Mouse (Mus musculus): ENCODE results near the gene Atp6v1d. TPM values are rescaled to one million over a fixed set of nuclear protein-coding genes. Genes with fewer than 3 reads are reported as not detected.

The Atp6v1d gene
- total and polyA plus RNA-seq, 3 experiments: 28.4 to 74.0 (median 65.6) TPM

DNA sequence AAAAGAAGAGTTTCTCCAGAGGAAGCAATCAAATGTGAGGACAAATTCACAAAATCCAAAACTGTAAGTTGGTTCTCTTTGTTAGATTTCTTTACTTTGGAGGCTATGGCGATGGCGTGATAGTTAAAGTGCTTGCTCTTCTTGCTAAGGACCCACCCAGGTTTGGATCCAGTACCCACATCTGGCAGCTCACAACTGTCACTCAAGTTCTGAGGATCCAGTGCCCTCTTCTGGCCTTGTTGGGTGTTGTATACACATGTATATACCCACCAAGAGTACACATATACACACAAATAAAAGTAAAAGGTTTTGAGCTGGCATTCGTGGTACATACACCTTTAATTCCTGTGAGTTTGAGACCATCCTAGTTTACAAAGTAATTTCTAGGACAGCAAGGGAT, 13.1 kb upstream of the Atp6v1d start:
- peaks cover 38% of the 10 kb centered on the region for H3K79me2 ChIP-seq (replicated peaks; ENCODE audit: control insufficient read depth, extremely low read depth, insufficient read depth, poor library complexity, severe bottlenecking)
- no peak overlapping the region for H3K27ac ChIP-seq (ENCODE audit: insufficient read depth, low read depth)
- TF ChIP-seq CHD1 (IDR thresholded peaks at IDR 0.05; ENCODE audit: low read depth, low read length) (no peak), KAT2A (IDR thresholded peaks at IDR 0.05; ENCODE audit: insufficient replicate concordance, low read length) (no peak), TBP (conservative IDR thresholded peaks at IDR 0.05; ENCODE audit: low read depth, low read length) (no peak), IRF4 (IDR thresholded peaks at IDR 0.05; ENCODE audit: low read depth, low read length) (no peak), UBTF (IDR thresholded peaks at IDR 0.05; ENCODE audit: low read depth, low read length) (no peak), NRF1 (IDR thresholded peaks at IDR 0.05; ENCODE audit: low read depth, low read length) (no peak), ETS1 (conservative IDR thresholded peaks at IDR 0.05; ENCODE audit: low read depth, low read length) (no peak), ELF1 (IDR thresholded peaks at IDR 0.05; ENCODE audit: low read depth, low read length) (no peak), ZKSCAN1 (IDR thresholded peaks at IDR 0.05; ENCODE audit: borderline replicate concordance, low read depth, low read length) (no peak), HCFC1 (IDR thresholded peaks at IDR 0.05; ENCODE audit: low read depth, low read length) (no peak), JUN (IDR thresholded peaks at IDR 0.05; ENCODE audit: insufficient read depth, low read depth, low read length) (no peak), MEF2A (IDR thresholded peaks at IDR 0.05; ENCODE audit: borderline replicate concordance, low read depth, low read length) (no peak), EP300 (IDR thresholded peaks at IDR 0.05; ENCODE audit: low read length) (no peak), SIN3A (IDR thresholded peaks at IDR 0.05; ENCODE audit: low read length) (no peak), CHD2 (IDR thresholded peaks at IDR 0.05; ENCODE audit: low read length) (no peak), POLR2AphosphoS2 (IDR thresholded peaks at IDR 0.05; ENCODE audit: low read depth, low read length) (no peak), NELFE (IDR thresholded peaks at IDR 0.05; ENCODE audit: low read depth, low read length) (no peak), MYC (IDR thresholded peaks at IDR 0.05; ENCODE audit: low read depth, low read length) (no peak)
- H3K4me2 ChIP-seq (ENCODE audit: insufficient read depth, low read depth, poor library complexity, severe bottlenecking): no peak overlapping the region
- no peaks in the 10 kb centered on the region for H3K27me3 ChIP-seq (replicated peaks)
- no peaks in the 10 kb centered on the region for H3K4me1 ChIP-seq (ENCODE audit: control insufficient read depth in 1 of 2, insufficient read depth in 2 of 2)
- peaks cover 43 to 85% of the 10 kb centered on the region in 2 experiments for H3K36me3 ChIP-seq (replicated peaks in 1 of 2; ENCODE audit: control insufficient read depth in 1 of 2, insufficient read depth in 1 of 2, low read length in 1 of 2)
- H3K9me3 ChIP-seq (replicated peaks; ENCODE audit: low read length): no peaks in the 10 kb centered on the region
- dilution Hi-C loops (cut with MboI; ENCODE audit: extremely low pct_ligation_motif_present, extremely low pct_unique_long_range_greater_than_20kb, low sequenced_read_pairs): no loop called here
- no peak overlapping the region for H3K9ac ChIP-seq (ENCODE audit: insufficient read depth, low read depth)
- in situ Hi-C loops (cut with MboI; ENCODE audit: low pct_ligation_motif_present, low pct_unique_long_range_greater_than_20kb, low sequenced_read_pairs): loop anchor here (25.0 kb wide), 1 partner anchor 662 kb away; no protein-coding TSS in a partner anchor
- DNase-seq (ENCODE audit: extremely low read depth): no peak
- no peak overlapping the region for H3K4me3 ChIP-seq (replicated peaks in 1 of 3; ENCODE audit: low read depth in 2 of 3, low read length in 2 of 3, poor library complexity in 1 of 3)

DNA sequence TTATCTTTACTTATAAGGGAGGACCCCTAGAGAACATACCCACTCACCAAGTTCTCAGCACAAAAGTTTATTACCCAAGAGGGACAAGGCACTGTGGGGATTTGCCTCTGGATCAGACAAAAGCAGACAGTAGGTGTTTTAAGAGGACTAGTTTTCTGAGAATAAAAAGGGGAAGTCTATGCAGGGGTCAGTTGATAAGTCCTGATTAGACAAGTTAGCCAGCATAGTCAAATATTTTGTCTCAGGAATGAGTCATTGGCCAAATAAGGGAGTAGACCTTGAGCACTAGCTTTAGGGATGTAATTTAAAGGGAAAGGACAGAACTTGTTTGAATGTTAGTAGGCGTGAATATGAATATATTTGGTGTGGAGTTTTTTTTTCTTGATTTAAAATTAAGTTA, 6.7 kb upstream of the Atp6v1d start:
- dilution Hi-C loops (cut with MboI; ENCODE audit: extremely low pct_ligation_motif_present, extremely low pct_unique_long_range_greater_than_20kb, low sequenced_read_pairs): no loop called here
- Histone ChIP-seq H3K4me1 (ENCODE audit: control insufficient read depth in 1 of 2, insufficient read depth in 2 of 2) (peaks cover 2 to 25% of the 10 kb centered on the region in 2 experiments; a peak in 2 of 4 replicates), H3K9ac (ENCODE audit: insufficient read depth, low read depth) (no peak overlapping the region), H3K4me2 (ENCODE audit: insufficient read depth, low read depth, poor library complexity, severe bottlenecking) (no peak overlapping the region), H3K9me3 (replicated peaks; ENCODE audit: low read length) (no peaks in the 10 kb centered on the region), H3K27ac (ENCODE audit: insufficient read depth, low read depth) (no peak overlapping the region), H3K4me3 (replicated peaks in 1 of 3; ENCODE audit: low read depth in 2 of 3, low read length in 2 of 3, poor library complexity in 1 of 3) (no peak overlapping the region), H3K79me2 (replicated peaks; ENCODE audit: control insufficient read depth, extremely low read depth, insufficient read depth, poor library complexity, severe bottlenecking) (peaks cover 61% of the 10 kb centered on the region), H3K27me3 (replicated peaks) (no peaks in the 10 kb centered on the region), H3K36me3 (replicated peaks in 1 of 2; ENCODE audit: control insufficient read depth in 1 of 2, insufficient read depth in 1 of 2, low read length in 1 of 2) (peaks cover 32 to 70% of the 10 kb centered on the region in 2 experiments)
- DNase-seq (ENCODE audit: extremely low read depth): no peak
- TF ChIP-seq ZNF384 (IDR thresholded peaks at IDR 0.05; ENCODE audit: low read depth, low read length) (no peak), HCFC1 (IDR thresholded peaks at IDR 0.05; ENCODE audit: low read depth, low read length) (no peak), MXI1 (IDR thresholded peaks at IDR 0.05; ENCODE audit: low read depth, low read length) (no peak), E2F4 (IDR thresholded peaks at IDR 0.05; ENCODE audit: insufficient replicate concordance, low read depth, low read length) (no peak), NRF1 (IDR thresholded peaks at IDR 0.05; ENCODE audit: low read depth, low read length) (no peak), CHD1 (IDR thresholded peaks at IDR 0.05; ENCODE audit: low read depth, low read length) (no peak), USF1 (IDR thresholded peaks at IDR 0.05; ENCODE audit: low read depth, low read length) (no peak), IRF4 (IDR thresholded peaks at IDR 0.05; ENCODE audit: low read depth, low read length) (no peak), POLR2A (IDR thresholded peaks at IDR 0.05; ENCODE audit: low read depth, low read length) (no peak), JUN (IDR thresholded peaks at IDR 0.05; ENCODE audit: insufficient read depth, low read depth, low read length) (no peak), NELFE (IDR thresholded peaks at IDR 0.05; ENCODE audit: low read depth, low read length) (no peak), GABPA (IDR thresholded peaks at IDR 0.05; ENCODE audit: insufficient replicate concordance, low read depth, low read length) (no peak), RCOR1 (conservative IDR thresholded peaks at IDR 0.05; ENCODE audit: low read depth, low read length) (no peak), JUND (conservative IDR thresholded peaks at IDR 0.05; ENCODE audit: low read depth, low read length) (no peak), CTCF (conservative IDR thresholded peaks at IDR 0.05 in 1 of 2, IDR thresholded peaks at IDR 0.05 in 1 of 2; ENCODE audit: low read depth in 2 of 2, low read length in 2 of 2) (no peak), EP300 (IDR thresholded peaks at IDR 0.05; ENCODE audit: low read length) (no peak)
- in situ Hi-C loops (cut with MboI; ENCODE audit: low pct_ligation_motif_present, low pct_unique_long_range_greater_than_20kb, low sequenced_read_pairs): loop anchor here (25.0 kb wide), 1 partner anchor 656 kb away; no protein-coding TSS in a partner anchor
